Comparison of ENCODE assay signal across 16 mouse cellular contexts in genomic region chr13:38565245-38565644, GRCm38 (mm10).
"Had no signal": no experiment of that assay in that cellular context is flagged by ENCODE, and none has a peak within 500 bp of the region (broad histone marks: within the 10 kb centered on the region; RNA-seq: fewer than 3 reads in every experiment).

No protein-coding gene starts in this region.

- H3K4me2 ChIP-seq: intestine, embryonic 15.5 days; limb, embryonic 15.5 days; liver, embryonic 12.5 days; lung, embryonic 14.5 days; neural tube, embryonic 15.5 days; stomach, embryonic 15.5 days had no signal

- ATAC-seq: intestine, embryonic 15.5 days; liver, embryonic 12.5 days had no signal

- H3K9ac ChIP-seq: intestine, embryonic 15.5 days; limb, embryonic 15.5 days; liver, embryonic 12.5 days; lung, embryonic 14.5 days; neural tube, embryonic 15.5 days; stomach, embryonic 15.5 days had no signal

- H3K27me3 ChIP-seq: intestine, embryonic 15.5 days; limb, embryonic 15.5 days; neural tube, embryonic 15.5 days; stomach, embryonic 15.5 days had no signal

- H3K27ac ChIP-seq: intestine, embryonic 15.5 days; layer of hippocampus, adult 2 months; limb, embryonic 15.5 days; liver, embryonic 12.5 days; midbrain, embryonic 10.5 days; neural tube, embryonic 15.5 days; stomach, embryonic 15.5 days had no signal

- H3K36me3 ChIP-seq: intestine, embryonic 15.5 days; limb, embryonic 15.5 days; liver, embryonic 12.5 days; midbrain, embryonic 10.5 days; neural tube, embryonic 15.5 days; stomach, embryonic 15.5 days had no signal

- H3K4me3 ChIP-seq: intestine, embryonic 15.5 days; layer of hippocampus, adult 2 months; limb, embryonic 15.5 days; liver, embryonic 12.5 days; midbrain, embryonic 10.5 days; myocyte; neural tube, embryonic 15.5 days; stomach, embryonic 15.5 days had no signal

- H3K4me1 ChIP-seq: intestine, embryonic 15.5 days; limb, embryonic 15.5 days; liver, embryonic 12.5 days; midbrain, embryonic 10.5 days; neural tube, embryonic 15.5 days; stomach, embryonic 15.5 days had no signal

- DNase-seq: left cerebral cortex, postnatal 4 days; lung, embryonic 14.5 days; lung, postnatal 10 days; lung, postnatal 4 days; midbrain, embryonic 14.5 days; right cerebral cortex, postnatal 4 days; spleen, adult 18-20 months; thymus, postnatal 36 days had no signal

- H3K9me3 ChIP-seq: intestine, embryonic 15.5 days; limb, embryonic 15.5 days; liver, embryonic 12.5 days; midbrain, embryonic 10.5 days; neural tube, embryonic 15.5 days; stomach, embryonic 15.5 days had no signal
